Mouse (Mus musculus) midbrain, embryonic 12.5 days (tissue): Measurements from ENCODE around the gene Mllt6. TPM values are rescaled to one million over a fixed set of nuclear protein-coding genes. Genes with fewer than 3 reads are reported as not detected.
"Not testable (repeated sequence)": the region's sequence is repeated elsewhere in the genome, so short reads cannot be mapped to it uniquely, and the experiment has no call there.

Experiments
- ATAC-seq: fragments of 200-750 bp; cut with Nextera tagmentation; 2 replicates; pipeline ENCODE4 v1.8.0; 2017; ENCODE audit warnings: low read depth, moderate TSS enrichment, moderate library complexity; ENCODE audit not compliant: low FRiP score
- H3K27ac ChIP-seq: fragments of 300-500 bp; sonication (generic); replicated peaks from 2 replicates; pipeline ENCODE4 v1.5.1; 2016; ENCODE audit warnings: mild to moderate bottlenecking
- H3K27me3 ChIP-seq: fragments of 300-500 bp; sonication (generic); 2 replicates; pipeline ENCODE4 v1.6.1; 2016; ENCODE audit warnings: mild to moderate bottlenecking
- H3K36me3 ChIP-seq: fragments of 300-500 bp; sonication (generic); 2 replicates; pipeline ENCODE4 v1.6.1; 2016
- H3K4me1 ChIP-seq: fragments of 300-500 bp; sonication (generic); 2 replicates; pipeline ENCODE4 v1.6.1; 2016
- H3K4me2 ChIP-seq: fragments of 300-500 bp; sonication (generic); replicated peaks from 2 replicates; pipeline ENCODE4 v1.6.1; 2016; ENCODE audit warnings: mild to moderate bottlenecking, moderate library complexity
- H3K4me3 ChIP-seq: fragments of 300-500 bp; sonication (generic); 2 replicates; pipeline ENCODE4 v1.5.1; 2016; ENCODE audit warnings: mild to moderate bottlenecking
- H3K9ac ChIP-seq: fragments of 300-500 bp; sonication (generic); replicated peaks from 2 replicates; pipeline ENCODE4 v1.6.1; 2016; ENCODE audit warnings: mild to moderate bottlenecking, moderate library complexity
- H3K9me3 ChIP-seq: fragments of 300-500 bp; sonication (generic); 2 replicates; pipeline ENCODE4 v1.6.1; 2016; ENCODE audit warnings: mild to moderate bottlenecking
- WGBS: fragments of 180-500 bp; shearing (Covaris S2); methylation state at CpG from one replicate; pipeline ENCODE4 v1.1.7; 2016; 5-methylcytosine and 5-hydroxymethylcytosine counted together
- microRNA-seq: library from miRNA; unstranded; fragments of <30 nt; microRNA quantifications from one replicate; pipeline ENCODE4, GENCODE M21; 2017
- polyA plus RNA-seq: library from polyadenylated mRNA; unstranded; fragments of >200 nt; fragmentation: Nextera tagmentation; extraction: Ambion mirVana; gene quantifications from 2 replicates; pipeline ENCODE4 v1.2.1, GENCODE M21; 2016

The Mllt6 gene
- polyA plus RNA-seq, 1 experiment from 2014 or later, result 3.2 TPM

DNA sequence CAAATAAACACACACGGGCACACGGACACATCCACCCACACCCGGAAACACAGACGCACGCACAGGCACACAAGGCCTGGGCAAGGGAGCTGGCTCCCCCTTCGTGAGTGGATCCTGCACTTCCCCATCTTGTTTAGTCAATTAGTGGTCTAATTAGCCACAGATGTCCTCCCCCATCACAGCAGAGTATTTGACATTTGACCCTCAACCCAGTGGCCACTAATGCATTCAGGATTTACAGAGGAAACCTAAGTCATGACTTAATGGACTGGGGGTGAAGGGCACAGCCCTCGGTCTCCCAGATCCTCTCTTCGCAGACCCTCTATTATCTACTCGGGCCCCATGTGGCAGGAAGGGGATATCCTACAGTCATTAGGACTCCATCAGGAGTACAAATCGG is 70.5 kb downstream of the Mllt6 start:
- H3K4me3 ChIP-seq, result no peak overlapping the region
- H3K4me2 ChIP-seq, result no peak overlapping the region
- H3K36me3 ChIP-seq, result peaks cover 32% of the 10 kb centered on the region
- H3K27ac ChIP-seq, result no peak overlapping the region
- H3K4me1 ChIP-seq, result no peaks in the 10 kb centered on the region
- H3K9me3 ChIP-seq, result no peaks in the 10 kb centered on the region
- no peak for ATAC-seq
- no peak overlapping the region for H3K9ac ChIP-seq
- H3K27me3 ChIP-seq, result no peaks in the 10 kb centered on the region
- WGBS, result 56% methylated on average over 10 of the region's 10 CpGs

DNA sequence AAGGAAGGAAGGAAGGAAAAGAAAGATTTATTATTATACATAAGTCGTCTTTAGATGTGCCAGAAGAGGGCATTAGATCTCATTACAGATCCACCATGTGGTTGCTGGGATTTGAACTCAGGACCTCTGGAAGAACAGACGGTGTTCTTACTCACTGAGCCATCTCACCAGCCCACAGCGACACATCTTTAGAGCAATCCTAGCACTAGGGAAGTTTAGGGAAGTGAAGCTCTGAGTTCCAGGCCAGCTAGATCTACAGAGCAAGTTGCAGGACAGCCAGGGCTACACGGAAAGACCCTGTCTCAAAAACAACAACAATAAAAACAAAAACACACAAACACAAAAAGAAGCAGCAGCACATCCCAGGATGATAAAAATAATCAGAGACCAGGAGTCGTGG is 71.6 kb downstream of the Mllt6 start:
- peaks cover 21% of the 10 kb centered on the region for H3K36me3 ChIP-seq
- H3K9ac ChIP-seq, H3K9me3 ChIP-seq, H3K4me3 ChIP-seq, H3K4me2 ChIP-seq, H3K27me3 ChIP-seq, H3K4me1 ChIP-seq, ATAC-seq, H3K27ac ChIP-seq: not testable (repeated sequence)
- 89% methylated on average over 5 of the region's 5 CpGs for WGBS

Small RNA genes lying within 50 kb of the gene (microRNA-seq; reads per million reads assigned to microRNA genes)
- not detected for gene Gm24158
- 1.4 reads per million for gene Mir6927

Other genes with a start within 250 kb of the Mllt6 start
- gene Arhgap23, start 247.9 kb upstream of the Mllt6 start, polyA plus RNA-seq, result 6.3 and 7.9 TPM in 2 replicates
- 0.77 and 0.84 TPM in 2 replicates for gene 4933428G20Rik, start 163.1 kb upstream of the Mllt6 start, polyA plus RNA-seq
- 6.5 and 7.3 TPM in 2 replicates for gene Srcin1, start 87.2 kb upstream of the Mllt6 start, polyA plus RNA-seq
- gene Epop, start 33.7 kb upstream of the Mllt6 start, polyA plus RNA-seq, result 14.2 and 16.2 TPM in 2 replicates
- 12.4 and 13.5 TPM in 2 replicates for gene Cisd3, start 22.4 kb downstream of the Mllt6 start, polyA plus RNA-seq
- 16.5 and 20.0 TPM in 2 replicates for gene Pcgf2, start 37.1 kb downstream of the Mllt6 start, polyA plus RNA-seq
- gene Psmb3, start 40.0 kb downstream of the Mllt6 start, polyA plus RNA-seq, result 450 and 456 TPM in 2 replicates
- 2.7 and 3.3 TPM in 2 replicates for gene Pip4k2b, start 81.3 kb downstream of the Mllt6 start, polyA plus RNA-seq
- gene Cwc25, start 103.1 kb downstream of the Mllt6 start, polyA plus RNA-seq, result 22.3 and 24.4 TPM in 2 replicates
- gene 1700001P01Rik, start 112.5 kb downstream of the Mllt6 start, polyA plus RNA-seq, result 0.31 and 1.3 TPM in 2 replicates
- gene Rpl23, start 119.0 kb downstream of the Mllt6 start, polyA plus RNA-seq, result 370 and 378 TPM in 2 replicates
- 102 and 106 TPM in 2 replicates for gene Lasp1, start 135.6 kb downstream of the Mllt6 start, polyA plus RNA-seq
- gene B230217C12Rik, start 177.4 kb downstream of the Mllt6 start, polyA plus RNA-seq, result 14.2 and 15.8 TPM in 2 replicates
- gene Fbxo47, start 220.7 kb downstream of the Mllt6 start, polyA plus RNA-seq, result 0.54 and 0.71 TPM in 2 replicates